Mouse (Mus musculus): Measurements from ENCODE around the gene Gphn.

The Gphn gene

GRCm38 (mm10) chr12:78225707-78226518, at the start of gene Gphn:
Gphn (plus strand) TSS chr12:78226379.
- DNase-seq, result peak; percentile 89

- no peak for DNase-seq
Observed at GRCm38 (mm10) chr12:78181452-78181851, 44.7 kb upstream of the Gphn start.

GRCm38 (mm10) chr12:78193942-78194341, 32.2 kb upstream of the Gphn start, which contains the start of gene Gm6657:
Gm6657 (plus strand) TSS chr12:78194242.
- DNase-seq, result no peak

- DNase-seq, result no peak
Observed at GRCm38 (mm10) chr12:78195368-78195767, 30.8 kb upstream of the Gphn start.

- DNase-seq, result peak; percentile 6
Observed at GRCm38 (mm10) chr12:78203646-78204045, 22.5 kb upstream of the Gphn start.

GRCm38 (mm10) chr12:78205915-78206570, 20.1 kb upstream of the Gphn start:
- DNase-seq, result peak; percentile 43

- DNase-seq, result no peak
Observed at GRCm38 (mm10) chr12:78206571-78206960, 19.6 kb upstream of the Gphn start.

- no peak for DNase-seq
Observed at GRCm38 (mm10) chr12:78209856-78210255, 16.3 kb upstream of the Gphn start.

GRCm38 (mm10) chr12:78215490-78215889, 10.7 kb upstream of the Gphn start:
- no peak for DNase-seq

- no peak for DNase-seq
Observed at GRCm38 (mm10) chr12:78219191-78219825, 6.9 kb upstream of the Gphn start.

- DNase-seq, result peak; percentile 89
Observed at GRCm38 (mm10) chr12:78226519-78226875, 318 bp downstream of the Gphn start.

GRCm38 (mm10) chr12:78227021-78227932, 1.1 kb downstream of the Gphn start:
- peak; percentile 50 for DNase-seq

- no peak for DNase-seq
Observed at GRCm38 (mm10) chr12:78228139-78228538, 2.0 kb downstream of the Gphn start.

GRCm38 (mm10) chr12:78232560-78232959, 6.4 kb downstream of the Gphn start:
- DNase-seq, result no peak

- no peak for DNase-seq
Observed at GRCm38 (mm10) chr12:78248366-78248765, 22.2 kb downstream of the Gphn start.

GRCm38 (mm10) chr12:78249151-78249550, 23.0 kb downstream of the Gphn start:
- no peak for DNase-seq

GRCm38 (mm10) chr12:78277386-78277785, 51.2 kb downstream of the Gphn start:
- no peak for DNase-seq

- DNase-seq, result no peak
Observed at GRCm38 (mm10) chr12:78290384-78290783, 64.2 kb downstream of the Gphn start.

GRCm38 (mm10) chr12:78298824-78299398, 72.7 kb downstream of the Gphn start:
- no peak for DNase-seq

- no peak for DNase-seq
Observed at GRCm38 (mm10) chr12:78315106-78315505, 88.9 kb downstream of the Gphn start.

- no peak for DNase-seq
Observed at GRCm38 (mm10) chr12:78327946-78328345, 101.8 kb downstream of the Gphn start.

GRCm38 (mm10) chr12:78332107-78332506, 105.9 kb downstream of the Gphn start:
- DNase-seq, result peak; percentile 68

Data from right cerebral cortex, postnatal 4 days (tissue).